Mouse (Mus musculus): Measurements from ENCODE around the gene Trim3.

Gene Trim3

GRCm38 (mm10) chr7:105556406-105556805 is 77.0 kb downstream of the Trim3 start:
- DNase-seq (ENCODE audit: low read depth), result no peak

- no peak for DNase-seq (ENCODE audit: low read depth)
Observed at GRCm38 (mm10) chr7:105555571-105555970, 77.8 kb downstream of the Trim3 start.
